Mouse (Mus musculus): Measurements from ENCODE around the gene Ywhaq. TPM values are rescaled to one million over a fixed set of nuclear protein-coding genes. Genes with fewer than 3 reads are reported as not detected.

Gene Ywhaq
- 100 to 1,000 TPM; 173 to 184 TPM for total RNA-seq (2021)

DNA sequence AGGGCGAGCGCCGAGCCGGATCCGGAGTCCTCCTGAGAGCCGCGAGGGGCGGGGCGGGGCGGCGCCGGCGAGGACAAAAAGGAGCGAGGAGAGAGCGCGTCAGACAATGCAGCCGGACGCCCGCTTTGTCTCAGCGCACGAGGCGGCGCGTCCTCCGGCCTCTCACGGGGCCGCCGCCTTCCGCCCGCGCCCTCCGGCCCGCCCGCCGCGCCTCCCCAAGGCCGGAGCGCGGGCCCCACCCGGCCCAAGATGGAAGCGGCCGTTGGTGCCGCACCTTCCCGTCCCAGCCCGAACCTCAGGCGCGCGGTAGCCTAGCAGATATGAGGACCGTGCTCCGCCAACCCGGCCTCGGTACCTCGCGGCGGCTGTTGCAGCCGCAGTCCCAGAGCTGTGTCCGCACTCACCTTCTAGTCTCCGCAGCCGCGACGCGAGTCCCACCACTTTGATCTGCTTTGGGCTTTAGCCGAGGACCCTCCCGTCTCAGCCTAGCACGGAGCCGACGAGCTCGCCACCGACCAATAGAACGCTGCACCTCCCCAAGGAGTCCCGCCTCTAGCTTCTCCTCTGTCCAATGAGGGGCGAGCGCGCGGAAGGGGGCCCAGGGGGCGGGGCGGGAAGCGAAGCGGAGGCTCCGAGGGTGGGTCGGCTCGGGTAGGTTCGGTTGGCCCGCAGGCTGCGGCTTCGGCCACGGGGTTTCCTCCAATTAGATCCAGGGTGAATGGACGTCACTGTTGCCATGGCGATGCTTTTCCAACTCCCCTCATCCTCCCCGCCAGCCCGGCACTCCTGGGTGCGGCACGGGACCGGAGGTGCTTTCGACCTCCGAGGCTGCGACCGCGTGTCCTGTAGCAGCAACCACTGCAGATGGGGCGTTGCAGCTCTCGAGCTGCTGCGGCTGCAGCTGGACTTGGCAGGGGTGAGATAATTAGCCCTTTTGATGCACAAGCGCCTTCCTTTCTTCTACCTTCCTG, at the start of gene Ywhaq:
TSS of gene Ywhaq (minus strand) at position 538 of the 971 bp plus-strand sequence.
- DNase-seq: peak; percentile 98

DNA sequence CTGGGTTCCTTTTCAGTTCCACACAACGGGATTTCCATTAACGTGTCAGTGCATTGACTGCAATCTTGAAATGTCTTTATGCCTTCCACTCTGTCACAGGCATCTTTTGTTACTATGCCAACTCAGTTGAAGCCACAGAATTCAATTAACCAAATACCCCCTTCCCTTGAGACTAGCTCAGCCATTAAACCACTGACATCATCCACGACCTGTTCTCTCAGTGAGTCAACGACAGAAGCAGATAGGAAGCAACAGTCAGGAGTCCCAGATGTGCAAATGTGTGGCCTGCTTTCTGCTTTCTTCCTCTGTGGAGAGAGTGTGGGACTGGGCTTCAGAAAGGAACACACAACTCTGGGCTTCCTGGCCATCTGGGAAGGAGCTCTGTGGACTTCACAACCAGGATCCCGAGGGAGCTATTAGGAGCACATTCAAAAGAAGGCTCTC, 46.0 kb upstream of the Ywhaq start:
- DNase-seq: peak; percentile 12

DNA sequence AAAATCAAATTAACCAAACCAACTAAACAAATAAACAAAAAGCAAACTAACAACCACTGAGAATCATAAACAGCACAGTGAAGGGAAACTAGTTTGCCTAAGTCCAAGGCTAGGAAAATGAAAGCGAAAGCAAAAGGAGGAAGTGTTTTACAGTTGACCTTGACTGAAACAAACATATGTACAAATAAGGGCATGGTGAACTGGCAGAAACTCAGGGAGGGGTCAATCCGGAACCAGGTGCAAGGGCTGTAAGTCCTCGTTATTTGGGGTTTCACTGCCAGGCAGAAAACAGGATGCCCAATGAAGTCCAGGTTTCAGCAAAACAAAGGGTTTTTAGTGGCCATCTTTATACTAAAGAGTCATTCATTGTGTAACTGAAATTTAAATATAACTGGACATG, 45.2 kb upstream of the Ywhaq start:
- no peak for DNase-seq

DNA sequence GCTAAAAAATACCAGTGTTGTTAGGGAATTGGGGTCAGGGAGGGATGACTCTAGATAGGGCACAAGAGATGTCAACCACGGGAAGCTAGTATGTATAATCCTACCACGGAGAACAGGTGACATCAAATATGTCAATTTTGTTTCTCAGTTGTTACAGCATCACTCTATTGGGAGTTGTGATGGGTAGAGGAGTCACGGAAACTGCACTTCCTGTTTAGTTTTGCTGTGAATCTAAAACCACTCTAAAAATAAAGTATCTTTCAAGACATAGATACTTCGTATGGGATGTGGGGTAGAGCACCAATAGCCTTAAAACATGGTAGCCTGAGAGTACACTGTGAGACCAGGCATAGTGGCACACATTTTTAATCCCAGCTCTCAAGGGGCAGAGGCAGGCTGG, 42.2 kb upstream of the Ywhaq start:
- DNase-seq: no peak

DNA sequence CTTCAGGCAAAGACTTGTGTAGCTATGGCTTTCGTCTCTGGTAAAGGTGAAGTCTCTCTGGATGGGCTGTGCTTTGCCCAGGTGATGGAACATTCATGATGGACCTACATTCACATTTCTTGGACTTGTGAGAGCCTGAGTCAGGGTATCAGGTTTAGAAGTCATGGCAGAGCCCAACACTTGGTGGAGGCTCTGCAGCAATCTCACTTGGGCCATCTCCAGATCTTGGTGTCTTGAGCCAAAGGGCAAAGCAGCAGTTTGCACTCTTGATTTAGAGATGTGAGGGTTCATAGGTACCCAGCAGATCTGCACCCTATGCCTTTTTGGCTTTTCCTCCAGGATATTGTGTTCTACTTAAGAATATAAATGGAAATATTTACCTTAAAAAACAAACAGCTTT, 38.6 kb upstream of the Ywhaq start:
- DNase-seq: no peak

DNA sequence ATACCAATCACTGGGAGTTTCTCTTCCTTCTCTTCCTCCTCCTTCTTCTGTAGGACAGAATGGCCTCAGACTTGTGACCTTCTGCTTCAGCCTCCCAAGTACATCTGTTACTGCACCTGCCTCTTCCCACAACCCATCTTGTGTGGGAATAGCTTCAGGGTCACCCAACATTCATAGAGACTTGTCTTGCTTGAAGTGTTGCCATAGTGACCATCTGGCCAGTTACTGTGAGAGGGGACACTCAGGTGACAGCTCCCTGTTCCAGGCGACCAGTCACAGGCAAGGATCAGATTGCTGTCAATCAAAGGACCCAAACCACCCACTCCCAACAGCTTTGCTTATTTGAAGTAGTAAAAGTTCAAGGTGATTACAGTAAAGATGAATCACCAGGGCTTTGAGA, 34.3 kb upstream of the Ywhaq start:
- DNase-seq: no peak

DNA sequence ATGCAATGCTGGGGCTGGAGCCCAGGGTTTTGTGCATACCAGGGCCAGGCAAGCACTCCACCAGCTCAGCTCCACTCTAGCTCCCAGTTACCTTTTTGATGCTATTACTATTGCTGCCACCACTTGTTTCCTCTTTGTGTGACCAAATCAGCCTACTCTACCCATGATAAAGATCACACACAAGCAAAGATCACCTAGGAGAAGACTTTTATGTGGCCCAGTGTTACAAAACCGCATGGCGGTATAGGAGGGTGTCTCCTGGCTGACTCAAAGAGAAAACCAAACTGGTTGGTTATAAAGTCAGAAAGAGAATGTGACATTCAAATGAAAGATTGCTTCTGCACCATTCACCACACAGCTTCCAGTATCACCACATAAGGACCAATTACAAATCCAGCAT, 33.9 kb upstream of the Ywhaq start:
- DNase-seq: no peak

DNA sequence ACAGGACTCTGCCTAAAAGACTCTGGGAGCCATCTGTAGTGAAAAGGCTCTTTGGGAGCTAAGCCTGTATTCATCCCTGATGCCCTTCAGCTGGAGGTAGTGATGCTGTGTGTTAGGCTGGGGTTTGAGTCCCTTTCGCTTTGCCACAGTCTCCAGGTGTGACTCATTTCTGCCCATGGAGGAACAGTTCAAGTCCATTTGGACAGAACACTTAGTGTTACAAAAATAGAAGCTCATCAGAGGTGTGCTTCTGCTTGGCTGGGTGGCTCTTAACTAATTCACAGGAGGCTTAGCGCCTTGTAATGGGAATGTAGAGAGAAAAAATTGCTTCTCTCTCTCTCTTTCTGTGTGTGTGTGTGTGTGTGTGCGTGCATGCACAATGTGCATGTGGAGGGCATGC, 26.3 kb upstream of the Ywhaq start:
- no peak for DNase-seq

DNA sequence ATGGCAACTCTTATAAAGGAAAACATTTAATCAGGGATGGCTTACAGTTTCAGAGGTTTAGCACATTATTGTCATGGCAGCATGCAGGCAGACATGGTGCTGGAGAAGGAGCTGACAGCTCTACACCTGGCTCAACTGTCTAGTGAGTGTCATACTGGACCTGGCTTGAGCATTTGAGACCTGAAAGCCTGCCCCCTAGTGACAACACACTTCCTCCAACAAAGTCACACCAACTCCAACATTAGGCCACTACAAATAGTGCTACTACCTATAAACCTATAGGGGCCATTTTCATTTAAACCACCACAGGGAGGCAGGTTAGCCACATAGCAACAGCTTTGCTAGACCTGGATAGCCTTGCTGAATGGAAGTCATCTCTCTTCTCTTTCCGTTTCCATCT, 24.4 kb upstream of the Ywhaq start:
- DNase-seq: no peak

DNA sequence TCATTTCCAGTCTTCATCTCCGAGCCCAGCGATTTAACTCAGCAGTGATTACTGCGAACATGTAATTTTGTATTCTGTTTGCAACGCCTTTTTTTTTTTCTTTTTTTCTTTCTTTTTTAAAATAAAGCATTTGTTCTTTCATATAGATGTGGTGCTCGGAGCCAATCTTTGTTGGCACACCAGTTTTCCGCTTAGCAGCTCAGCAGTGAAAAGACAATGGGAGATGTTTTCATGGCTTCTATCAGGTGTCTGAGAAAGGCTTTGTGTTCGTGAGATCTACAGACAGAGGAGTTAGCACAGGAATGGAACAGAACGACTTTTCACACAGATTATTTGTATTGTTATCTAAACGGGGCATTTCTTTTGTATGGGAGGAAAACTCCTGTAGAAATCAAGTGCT, 22.0 kb upstream of the Ywhaq start:
- no peak for DNase-seq

DNA sequence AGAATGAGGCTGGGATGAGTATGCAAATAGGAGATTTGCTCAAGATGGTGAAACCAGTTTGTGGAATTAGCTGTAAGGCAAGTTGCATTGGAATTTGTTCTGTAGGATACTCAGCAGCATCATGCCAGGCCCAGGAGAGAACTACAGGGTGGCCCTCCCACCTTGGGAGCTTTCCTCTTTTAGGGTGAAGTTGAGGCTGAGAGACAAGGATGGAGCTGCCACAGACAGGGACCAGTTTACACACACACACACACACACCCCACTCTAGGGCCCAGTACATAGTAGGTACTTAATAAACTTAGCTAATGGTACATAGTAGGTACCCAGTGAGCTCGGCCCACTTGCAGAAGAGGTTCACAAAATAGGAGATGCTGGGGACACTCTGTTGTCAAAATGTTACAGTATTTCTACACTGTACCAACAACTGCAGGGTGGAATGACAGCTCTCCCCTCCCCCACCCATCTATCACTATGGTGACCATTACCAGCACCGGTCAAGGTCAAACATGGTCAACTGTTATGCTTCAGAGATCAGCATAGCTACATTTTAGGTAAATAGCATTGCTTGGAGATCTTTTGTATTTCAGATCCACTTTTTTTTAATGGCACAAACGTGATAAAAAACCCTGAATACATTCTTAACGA, 21.4 kb upstream of the Ywhaq start:
- DNase-seq: no peak

DNA sequence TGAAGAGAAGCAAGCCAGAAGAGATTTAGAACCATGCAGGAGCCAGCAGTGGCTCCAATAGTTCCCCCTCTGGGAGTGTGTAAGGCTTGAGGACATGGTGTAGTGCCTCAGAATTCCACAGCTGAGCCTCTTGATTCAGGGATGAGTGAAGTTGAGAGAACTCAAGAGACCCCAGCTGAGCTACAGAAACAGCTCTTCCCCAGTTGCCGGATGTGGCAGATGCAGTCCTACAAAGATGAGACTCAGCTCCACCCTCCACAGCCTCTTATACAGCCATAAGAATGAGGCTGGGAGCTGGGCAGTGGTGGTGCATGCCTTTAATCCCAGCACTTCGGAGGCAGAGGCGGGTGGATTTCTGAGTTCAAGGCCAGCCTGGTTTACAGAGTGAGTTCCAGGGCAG, 20.9 kb upstream of the Ywhaq start:
- no peak for DNase-seq

DNA sequence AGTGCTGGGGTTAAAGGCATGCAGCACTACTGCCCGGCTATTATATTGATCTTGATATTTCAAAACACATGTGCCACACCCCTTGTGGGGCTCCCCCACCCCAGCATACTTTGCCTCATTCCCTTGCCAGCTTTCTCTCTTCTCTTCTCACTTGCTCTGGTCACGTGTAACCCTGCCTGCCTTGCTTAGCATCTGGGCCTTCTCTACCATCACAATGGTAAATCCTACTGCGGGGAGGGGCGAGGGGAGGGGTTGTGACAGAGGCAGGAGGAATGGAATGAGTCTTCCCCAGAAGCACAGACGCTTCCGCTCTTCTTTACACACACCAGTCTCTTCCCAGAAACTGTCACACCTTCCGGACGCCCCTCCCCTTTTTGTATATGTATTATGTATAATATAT, 14.5 kb upstream of the Ywhaq start:
- DNase-seq: no peak

DNA sequence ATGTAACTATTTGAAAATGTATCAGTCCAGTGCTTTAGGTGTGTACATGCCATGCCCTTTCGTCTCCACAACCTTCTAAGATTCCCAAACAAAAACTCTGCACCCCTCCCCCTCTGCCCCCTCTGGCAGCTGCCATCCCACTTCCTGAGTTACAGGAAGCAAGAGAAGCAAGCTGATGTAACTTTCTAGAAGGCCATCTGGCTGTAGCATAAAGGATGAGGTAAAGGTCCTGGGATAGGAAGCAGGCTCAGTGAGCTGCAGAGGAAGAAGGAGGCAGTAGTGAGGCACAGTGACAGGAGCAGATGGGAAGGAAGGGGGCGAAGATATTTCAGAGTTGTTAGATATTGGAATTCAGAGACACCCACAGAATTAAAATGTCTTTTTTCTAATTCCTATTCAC, 13.6 kb upstream of the Ywhaq start:
- DNase-seq: no peak

DNA sequence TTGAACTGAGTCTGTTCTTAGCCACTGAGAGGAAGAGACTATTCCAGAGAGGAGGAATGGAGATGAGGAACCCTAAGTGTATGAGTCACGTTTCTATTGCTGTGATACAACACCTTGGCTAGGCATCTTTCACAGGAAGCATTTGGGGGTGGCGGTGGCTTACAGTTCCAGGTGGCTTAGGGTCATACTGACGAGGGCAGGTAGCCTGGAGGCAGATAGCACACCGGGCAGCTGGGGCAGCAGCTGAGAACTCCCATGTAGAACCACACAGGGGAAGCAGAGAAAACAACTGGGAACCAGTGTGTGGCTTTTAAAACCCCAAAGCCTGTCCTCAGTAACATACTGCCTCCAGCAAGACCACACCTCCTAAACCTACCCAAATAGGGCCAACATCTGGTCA, 12.7 kb upstream of the Ywhaq start:
- no peak for DNase-seq

DNA sequence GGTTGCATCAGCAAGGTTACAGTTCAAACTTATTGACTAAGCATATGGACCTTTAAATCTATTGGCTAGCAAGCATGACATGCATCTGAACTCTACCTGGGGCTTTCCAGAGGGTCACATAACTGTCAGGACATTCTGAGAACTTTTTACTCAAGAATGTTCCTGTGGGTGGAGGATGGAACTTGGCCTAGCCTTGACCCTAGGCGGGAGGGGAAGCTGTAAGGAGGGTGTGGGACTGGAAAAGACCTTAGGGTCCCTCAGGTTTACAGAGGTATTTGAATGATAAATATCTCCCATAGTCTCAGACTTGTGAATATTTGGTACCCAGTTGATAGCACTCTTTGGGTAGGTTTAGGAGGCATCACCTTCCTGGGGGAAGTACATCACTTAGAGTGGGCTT, 11.6 kb upstream of the Ywhaq start:
- no peak for DNase-seq

DNA sequence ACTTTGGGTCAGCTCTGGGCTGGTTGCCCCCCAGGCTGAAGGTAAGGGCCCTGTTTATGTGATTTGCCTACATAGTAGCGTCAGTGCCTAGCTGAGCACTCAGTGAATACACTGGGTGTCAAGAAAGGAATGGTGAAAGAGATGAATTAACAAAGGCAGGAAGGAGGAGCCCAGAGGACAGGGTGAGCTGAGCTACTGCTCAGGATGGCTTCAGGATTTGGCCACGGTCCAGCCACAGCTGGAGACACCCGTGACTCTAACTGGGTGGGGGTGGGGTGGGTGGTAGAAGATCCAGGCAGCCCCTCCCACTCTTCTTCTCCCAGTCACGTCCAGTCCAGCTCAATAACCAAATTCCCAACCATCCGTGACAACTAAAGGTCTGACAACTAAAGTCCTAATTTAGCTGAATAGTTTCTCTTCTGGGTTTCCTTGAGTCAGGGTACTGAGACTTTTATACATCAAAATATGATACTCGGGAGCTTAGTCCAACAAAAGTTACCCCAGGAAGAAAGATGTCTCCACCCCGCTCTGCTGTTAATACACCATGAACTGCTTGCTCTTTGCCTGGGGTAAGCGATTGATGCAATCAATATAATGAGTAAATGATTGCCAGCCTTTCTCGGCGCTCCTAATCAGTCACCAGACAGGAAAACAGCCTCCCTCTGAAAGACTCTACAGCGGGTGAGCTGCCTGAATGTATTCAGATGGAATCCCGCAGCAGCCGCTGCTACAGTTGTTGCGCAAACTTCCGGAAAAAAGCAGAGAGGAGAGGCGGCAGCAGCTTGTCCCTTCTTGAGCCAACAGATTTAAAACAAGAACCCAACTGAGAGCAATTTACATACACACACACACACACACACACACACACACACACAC, 8.9 kb upstream of the Ywhaq start:
- peak; percentile 64 for DNase-seq

DNA sequence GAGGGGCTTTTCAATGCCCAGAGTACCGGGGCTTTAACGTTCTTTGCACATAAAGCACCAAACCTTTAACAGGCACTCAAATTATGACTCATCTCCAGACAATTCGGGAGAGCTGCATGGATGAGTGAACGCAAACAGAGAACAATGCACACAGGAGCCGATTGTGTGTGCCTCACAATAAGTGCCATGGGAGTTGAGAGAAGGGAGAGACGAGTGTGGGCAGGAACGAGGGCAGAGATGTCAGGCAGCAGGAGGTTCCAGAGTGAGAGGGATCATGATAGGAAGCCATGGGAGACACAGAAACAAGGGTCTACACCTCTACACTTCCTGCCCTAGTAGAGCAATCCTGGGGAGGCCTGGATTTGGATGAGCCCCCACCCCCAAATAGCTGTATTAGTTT, 7.2 kb upstream of the Ywhaq start:
- no peak for DNase-seq

DNA sequence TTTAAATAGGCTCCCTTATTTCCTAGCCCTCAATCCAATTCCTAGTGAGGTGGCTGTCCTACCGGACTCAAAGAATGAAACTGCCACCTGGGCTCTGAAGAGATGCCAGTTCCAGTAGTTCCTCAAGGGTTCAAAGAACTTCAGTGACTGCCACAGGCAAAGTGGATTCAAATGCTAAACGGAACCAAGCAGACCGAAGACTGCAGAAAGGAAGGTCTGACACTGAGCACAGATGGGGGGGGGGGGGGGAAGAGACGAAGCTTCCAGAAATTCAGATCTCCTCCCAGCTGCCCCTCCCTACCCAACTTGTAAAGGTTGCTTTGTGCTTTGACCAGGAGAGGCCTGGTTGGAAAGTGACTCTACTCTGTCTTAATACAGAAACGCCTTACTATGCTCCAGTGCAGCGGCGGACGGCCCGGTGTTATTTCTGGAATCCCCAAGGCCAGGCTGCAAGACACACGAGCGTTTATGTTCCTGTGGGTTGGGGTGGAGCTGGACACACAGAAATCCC, 1.2 kb upstream of the Ywhaq start:
- peak; percentile 16 for DNase-seq

DNA sequence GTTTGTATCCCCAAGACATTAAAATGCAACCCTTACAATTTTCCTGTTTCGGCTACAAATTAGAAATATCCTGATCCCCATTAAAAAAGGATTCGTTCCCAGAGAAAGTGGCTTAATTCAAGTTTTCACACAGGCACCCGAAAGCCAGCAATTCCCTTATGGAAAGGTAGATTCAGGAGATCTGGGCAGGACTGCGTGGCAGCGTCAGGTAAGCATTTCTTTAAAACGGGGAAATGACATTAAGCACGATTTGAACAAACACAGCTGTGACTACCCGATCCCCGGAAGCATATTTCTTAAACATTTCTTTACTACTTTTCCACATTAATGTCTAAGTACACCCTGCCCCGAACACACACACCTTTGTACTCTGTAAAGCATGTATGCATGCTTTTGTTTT, 646 bp upstream of the Ywhaq start:
- DNase-seq: no peak

DNA sequence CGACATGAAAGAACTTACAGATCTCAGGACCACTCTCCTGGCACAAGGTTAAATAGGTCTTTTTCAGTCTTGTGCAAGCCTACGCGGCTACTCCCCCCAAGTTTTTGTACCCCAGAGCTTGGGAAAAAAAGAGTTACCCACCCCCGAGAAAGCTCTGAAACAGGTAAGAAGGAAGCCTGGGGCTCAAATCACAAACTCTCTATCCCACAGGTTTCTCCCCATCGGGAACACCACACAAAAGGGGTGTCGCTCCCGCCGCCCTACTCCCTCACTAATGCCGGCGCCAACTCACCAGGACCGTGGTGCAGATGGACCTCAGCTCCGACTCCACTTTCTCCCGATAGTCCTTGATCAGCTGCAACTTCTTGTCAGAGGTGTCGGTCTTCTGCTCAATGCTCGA, 931 bp downstream of the Ywhaq start:
- peak; percentile 26 for DNase-seq

DNA sequence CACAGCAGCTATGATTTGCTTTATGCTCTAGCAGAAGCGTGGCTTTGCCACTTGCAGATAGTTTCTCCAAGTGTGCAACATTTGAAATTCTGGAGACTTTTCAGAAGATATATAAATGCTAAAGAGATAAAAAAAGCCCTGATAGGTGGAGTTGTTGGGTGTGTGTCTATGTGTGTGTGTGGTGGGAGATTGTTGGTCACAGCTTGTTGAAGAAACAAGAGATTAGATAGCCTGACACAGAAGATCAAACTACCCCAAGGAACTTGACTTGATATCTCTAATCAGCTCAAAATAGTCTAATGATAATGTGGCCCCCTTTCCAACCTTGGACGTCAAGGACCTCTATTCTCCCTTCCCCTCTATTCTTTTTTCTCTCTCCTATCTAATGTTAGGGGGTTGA, 6.8 kb downstream of the Ywhaq start:
- no peak for DNase-seq

DNA sequence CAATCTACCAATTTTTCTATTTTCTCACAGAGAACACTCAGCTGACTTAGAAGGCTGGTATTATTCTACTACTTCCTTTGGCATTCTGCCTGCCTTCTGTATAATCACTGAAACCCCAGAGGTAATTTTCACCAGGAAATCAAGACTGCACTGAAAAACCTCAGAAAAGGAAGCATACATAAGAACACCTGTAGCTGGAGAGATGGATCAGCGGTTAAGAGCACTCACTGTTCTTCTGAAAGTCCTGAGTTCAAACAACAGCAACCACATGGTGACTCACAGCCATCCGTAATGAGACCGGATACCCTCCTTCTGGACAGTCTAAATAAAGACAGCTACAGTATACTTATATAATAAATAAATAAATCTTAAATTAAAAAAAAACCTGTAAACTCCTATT, 7.8 kb downstream of the Ywhaq start:
- DNase-seq: no peak

Measured in heart, postnatal 4 days (tissue).